Mouse (Mus musculus): ENCODE measurements around the gene Clic4.

DNA sequence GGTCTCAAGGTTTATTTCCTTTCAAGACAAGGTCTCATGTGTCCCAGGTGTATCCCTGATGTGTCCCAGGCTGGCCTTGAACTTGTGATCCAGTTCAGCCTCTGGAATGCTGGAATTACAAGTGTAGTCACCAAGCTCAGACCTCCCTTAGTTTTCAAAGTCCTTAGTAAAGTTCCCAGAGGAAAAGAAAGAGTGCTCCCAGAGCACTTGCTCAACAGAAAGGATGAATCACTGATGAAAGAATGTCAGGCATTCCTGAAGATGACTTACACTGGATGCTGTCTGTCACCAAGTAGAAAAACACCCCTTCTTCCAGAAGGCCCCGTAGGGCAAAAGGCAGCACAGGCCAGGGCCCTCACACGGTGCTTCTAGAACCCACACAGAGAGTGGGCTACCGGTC, 28.6 kb upstream of the Clic4 start:
- TF ChIP-seq CTCF (IDR thresholded peaks at IDR 0.05; ENCODE audit: insufficient read depth, low read depth, low read length) = no peak
- no peak for TF ChIP-seq POLR2A (IDR thresholded peaks at IDR 0.05; ENCODE audit: insufficient read depth, low read depth, low read length)

Data from olfactory bulb, adult 2 months (tissue).